Mouse (Mus musculus): ENCODE measurements at regions not wholly inside any gene's neighbourhood (a gene's known extent, or its start where the extent isn't known, plus 50 kb on each side); places are given as distances from the start of the nearest gene placed in this dataset.
A peak's percentile ranks its signal among the peaks of the same experiment; 100 is the strongest.

DNA sequence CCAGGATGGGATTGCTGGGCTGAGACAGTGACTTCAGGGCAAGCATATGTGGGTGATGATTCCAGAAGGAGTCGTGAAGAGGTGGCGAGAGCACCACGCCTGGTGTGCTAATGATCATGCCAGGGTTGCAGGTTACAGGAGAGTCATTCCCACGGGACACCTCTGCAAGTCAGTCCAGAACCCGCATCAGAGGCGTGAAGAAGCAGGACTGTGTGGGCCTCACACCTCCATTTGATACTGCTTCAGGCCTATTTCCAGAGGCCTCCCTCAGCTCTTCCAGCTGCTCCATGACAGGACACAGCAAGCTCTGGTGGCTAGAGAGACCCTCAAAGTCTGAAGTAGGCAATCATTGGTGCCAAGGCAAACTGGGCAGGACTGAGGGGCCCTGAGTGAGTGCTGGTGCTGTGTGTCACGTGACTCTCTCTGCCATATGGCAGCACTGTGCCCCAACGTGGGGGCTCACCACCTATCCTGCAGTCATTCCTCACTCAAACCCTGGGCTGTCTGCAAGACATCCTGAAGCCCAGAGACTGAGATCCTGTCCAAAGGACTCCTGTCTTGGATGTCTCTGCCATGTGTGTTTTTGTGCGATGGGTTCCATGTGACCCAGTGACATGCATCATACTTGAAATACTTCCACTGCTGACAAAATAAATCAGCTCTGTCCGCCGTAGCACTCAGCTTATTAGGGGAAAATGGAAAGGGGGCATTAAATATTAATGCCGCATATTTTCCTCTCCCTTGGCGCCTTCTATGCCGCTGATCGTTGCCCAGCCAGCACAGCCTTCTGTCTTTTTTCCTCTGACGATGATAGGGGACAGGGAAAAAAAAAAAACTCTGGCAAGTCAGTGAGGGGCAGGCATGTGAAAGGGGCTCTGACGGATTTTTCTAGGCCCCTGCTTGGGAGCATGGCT is 247.6 kb upstream of the Habp2 start:
- no peak for DNase-seq (ENCODE audit: low spot score)

DNA sequence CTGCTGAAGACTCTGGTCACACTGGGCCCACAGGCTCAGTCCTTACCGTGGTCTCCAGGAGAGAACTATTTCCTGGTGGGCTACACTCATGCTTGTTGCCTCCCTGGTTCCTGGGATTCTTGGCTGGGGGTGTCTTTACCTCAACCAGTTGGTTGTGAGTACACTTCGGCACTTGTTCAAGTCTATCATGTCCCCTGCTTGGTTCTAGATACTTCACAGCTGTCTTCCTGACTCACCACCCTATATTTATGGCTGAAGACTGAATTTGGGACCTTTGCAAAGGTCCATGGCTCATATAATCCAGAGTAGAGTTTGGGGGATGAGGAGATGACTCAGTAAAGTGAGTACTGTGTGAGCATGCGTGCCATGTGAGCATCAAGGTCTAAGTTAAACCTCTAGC is 245.0 kb upstream of the Habp2 start:
- no peak for DNase-seq (ENCODE audit: low spot score)

DNA sequence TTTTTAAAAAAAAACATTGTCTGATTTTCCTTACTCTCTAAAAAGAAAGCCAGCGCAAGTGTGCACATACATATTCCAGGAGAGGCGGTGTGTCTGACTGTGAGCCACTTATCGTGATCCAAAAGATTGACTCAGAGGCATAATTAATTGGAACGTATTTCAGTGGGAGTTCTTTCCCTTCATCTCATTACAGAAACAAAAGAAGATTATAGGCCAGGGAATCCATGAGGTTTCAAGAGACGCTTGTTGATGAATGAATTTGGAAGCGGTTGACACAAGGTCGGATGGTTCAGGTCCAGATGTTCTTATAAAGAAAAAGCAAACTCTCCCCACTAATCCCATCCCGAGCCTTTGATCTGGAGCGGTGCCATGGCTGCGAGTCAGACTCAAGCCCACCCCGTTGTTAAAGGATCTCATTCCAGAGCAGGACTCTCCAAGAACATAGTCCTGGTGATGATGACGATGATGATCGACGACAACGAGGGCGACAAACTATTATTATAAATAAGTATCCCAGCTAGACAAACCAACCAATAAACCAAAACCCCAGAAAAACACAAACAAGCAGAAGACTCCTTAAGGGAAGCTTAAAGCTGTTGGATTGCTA is 240.1 kb upstream of the Habp2 start:
- no peak for DNase-seq (ENCODE audit: low spot score)

DNA sequence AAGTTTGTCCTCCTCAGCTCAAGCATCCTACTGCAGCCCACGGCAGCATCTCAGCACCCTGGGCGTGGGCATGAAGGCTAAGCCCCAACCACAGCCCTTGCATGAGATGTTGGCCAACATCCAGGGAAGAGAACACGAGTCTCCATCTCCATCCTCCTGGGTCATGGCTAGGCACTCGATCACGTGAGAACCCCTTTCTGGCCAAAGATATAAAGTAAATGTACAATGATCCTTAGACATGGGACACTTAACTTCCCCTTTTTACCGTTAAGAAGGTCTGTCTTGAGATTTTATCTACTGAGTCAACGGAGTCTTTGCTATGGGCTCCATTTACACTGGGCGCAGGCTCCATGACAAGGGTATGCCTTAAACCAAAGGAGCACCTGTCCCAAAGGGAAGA is 232.8 kb upstream of the Habp2 start:
- DNase-seq (ENCODE audit: low spot score), result no peak

DNA sequence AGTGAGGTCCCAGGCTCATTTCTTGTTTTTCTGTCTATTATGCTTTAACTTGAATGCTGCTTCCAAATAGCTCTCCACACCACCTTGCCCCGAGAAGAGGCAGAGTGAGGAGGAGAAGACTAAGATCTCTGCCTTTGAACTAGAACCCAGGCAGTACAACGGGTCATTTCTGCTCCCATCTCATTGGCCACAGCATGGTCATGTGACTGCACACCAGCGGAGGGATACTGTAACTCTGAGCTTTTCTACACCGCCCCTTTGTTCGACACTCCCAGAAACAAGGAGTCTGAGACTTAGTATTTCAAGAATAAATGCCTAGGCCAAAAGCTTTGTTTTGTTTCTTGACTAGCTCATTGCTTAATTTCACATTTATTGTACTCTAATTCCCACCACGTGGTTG is 230.5 kb upstream of the Habp2 start:
- no peak for DNase-seq (ENCODE audit: low spot score)

DNA sequence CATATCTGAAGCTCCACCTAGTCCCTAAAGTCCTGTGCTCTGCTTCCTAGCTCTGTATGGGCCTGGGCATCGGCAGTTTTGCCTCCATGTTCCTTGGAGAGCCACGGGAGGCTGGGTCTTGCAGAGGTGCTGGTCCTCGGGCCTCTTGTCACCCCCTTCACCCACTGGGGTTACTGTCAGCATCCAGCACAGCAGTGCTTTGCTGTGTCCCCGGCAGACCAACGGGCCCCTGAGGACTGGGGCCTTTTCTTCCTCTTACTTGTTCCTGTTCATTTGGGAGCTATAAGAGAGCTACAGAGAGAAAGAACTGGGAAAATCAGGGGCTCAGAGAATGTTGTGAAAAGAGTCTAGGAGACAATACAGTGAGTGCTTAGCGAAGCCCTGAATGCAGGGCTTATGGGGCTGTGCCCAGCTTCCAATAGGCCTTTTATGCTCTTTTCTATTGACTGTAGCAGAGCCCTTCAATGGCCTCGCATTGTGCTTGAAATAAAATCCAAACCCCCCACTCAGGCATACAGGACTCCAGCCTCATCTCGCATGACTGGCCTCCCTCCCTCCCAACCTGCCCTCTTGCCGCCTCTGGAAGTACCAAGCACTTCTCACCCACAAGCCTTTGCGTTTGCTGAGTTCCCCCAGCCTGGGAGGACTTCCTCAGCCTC is 224.9 kb upstream of the Habp2 start:
- peak; percentile 14 for DNase-seq (ENCODE audit: low spot score)

DNA sequence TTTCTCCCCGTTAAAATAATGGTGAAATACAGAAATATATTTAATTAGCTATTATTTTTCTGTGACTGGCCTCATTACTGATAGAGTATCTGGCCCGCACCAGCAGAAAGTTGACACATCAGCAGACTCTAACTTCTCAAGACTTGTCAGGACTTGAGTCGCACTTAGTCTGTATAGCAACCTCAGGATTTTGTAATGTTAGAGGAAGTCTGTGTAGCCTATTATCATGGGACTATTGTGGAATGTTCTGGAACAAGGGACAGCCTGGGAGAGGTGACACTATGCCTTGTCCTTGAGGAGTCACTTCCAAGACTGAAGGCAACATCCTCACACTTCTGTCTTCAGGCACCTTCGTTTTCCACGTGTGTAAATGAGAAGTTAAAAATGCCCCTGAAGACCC is 223.8 kb upstream of the Habp2 start:
- no peak for DNase-seq (ENCODE audit: low spot score)

DNA sequence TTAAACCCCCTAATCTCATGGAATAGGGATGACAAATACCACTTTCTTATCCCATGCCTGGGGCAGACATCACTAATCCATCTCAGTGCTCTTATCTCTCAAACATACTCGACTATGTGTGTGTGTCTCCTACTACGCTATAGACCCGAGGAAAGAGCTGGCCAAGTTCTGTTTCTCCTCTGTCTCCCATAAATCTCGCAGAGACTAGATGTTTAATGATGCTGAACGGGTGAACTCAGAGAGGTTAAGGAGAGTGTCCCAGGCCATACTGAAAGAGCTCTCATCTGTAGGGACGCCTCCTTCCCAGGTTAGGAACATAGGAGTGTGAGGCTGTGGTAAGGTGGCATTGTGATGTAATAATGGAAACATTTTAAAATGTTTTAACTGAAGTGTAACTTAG is 221.2 kb upstream of the Habp2 start:
- no peak for DNase-seq (ENCODE audit: low spot score)

DNA sequence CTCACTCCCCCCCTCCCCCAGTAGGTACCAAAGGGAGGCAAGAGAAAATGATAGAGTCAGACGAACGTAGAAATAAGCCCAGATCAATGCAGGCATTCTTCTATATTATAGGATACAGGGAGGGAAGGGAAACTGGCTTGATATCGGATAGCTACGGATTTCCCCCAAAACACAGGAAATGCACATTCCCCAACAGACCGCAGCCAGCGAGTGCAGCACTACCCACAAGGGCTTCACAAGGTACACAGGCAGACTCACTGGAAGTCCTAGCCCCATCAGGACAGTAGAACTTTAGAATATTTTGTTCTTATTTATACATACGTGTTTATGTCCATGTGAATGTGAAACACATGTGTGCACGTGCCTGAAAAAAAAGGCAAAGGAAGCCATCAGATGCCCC is 218.8 kb upstream of the Habp2 start:
- no peak for DNase-seq (ENCODE audit: low spot score)

DNA sequence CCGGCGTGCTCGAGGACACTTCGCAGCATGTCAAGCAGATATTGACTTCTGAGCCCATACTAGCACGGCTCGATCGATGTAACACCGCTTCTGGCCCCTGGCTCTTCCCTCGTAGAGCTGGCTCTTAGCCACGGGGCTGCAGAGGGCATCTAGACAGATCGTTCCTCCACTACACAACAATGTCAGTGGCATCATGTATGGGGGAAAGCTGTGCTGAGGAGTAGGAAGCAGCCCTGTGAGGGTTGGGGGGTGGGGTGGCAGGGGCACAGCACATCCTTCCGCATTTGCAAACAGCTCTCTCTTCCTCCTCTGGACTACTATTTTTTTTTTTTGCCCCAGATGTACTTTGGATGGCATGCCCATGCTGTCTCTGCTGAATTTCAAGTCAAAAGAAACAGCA is 218.1 kb upstream of the Habp2 start:
- no peak for DNase-seq (ENCODE audit: low spot score)

DNA sequence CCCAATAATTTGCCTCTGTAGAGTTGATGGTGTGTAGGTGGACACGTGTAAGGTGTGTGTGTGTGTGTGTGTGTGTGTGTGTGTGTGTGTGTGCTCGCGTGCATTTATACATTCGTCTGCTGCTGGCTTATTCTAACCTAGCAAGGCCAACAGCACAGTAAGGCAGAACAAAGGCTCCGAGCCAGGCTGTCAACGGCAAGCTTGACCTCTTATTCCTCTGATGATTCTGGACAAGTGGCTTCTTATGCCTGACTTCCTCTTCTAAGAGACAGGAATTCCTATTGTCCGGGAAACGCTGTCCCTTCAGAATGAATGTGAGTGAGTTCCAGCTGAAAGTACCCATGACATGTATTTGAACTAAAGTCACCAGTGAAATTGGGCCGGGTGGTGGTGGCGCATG is 217.7 kb upstream of the Habp2 start:
- DNase-seq (ENCODE audit: low spot score), result no peak

DNA sequence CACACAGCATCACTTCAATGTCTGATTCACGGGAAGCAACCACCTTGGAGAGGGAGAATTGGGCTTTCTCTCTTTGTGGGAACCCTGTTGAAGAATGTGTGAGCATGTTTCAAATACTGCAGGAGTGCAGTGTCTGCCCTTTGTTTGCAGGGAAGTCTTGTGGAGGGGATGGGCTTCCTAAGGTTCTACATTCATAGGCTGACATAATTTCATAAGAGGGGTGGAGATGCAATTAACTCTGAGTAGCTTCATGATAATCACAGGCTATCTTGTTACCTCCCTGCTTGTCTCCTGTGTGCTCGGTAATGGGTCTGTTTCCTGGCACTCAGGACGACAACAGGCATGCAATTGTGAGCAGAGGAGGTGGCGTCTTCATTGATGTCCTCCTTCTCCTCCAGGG is 215.6 kb upstream of the Habp2 start:
- DNase-seq (ENCODE audit: low spot score), result no peak

DNA sequence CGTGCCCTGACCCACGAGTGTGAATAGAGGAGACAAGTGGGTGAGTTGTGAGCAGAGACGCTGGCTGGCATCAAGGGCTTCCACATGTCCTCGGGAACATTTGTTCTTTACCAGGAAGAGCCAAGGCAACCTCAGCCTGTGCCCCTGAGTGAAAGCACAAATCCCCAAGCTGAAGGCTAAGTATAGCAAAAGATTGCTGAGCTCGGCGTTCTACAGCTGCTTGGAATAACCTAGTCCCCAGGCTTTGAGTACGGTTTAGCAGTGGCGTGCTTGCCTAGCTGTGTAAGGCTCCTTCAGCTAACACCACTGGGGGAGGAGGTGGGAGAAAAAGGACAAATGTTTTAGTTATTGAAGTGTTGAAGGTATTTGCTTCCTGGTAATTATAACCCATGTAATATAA is 210.8 kb upstream of the Habp2 start:
- no peak for DNase-seq (ENCODE audit: low spot score)

DNA sequence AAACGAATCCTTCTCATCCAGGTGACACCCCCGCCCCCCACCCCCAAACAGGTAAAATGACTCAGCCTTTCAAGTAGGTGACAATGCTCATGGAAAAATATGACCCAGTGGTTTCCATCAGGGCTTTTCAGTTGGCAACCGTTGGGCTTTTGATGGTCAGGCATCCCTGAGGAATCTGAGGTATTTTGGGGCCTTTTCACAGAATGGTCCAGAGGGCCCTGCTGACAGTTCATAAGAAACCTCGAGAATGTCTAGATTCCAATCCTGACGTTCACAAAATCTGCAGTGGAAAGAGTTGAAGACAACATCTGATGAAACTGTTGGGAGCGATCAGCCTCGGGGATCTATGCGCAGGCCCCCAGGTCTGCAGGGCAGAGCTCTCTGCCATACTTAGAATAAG is 209.4 kb upstream of the Habp2 start:
- DNase-seq (ENCODE audit: low spot score), result no peak

DNA sequence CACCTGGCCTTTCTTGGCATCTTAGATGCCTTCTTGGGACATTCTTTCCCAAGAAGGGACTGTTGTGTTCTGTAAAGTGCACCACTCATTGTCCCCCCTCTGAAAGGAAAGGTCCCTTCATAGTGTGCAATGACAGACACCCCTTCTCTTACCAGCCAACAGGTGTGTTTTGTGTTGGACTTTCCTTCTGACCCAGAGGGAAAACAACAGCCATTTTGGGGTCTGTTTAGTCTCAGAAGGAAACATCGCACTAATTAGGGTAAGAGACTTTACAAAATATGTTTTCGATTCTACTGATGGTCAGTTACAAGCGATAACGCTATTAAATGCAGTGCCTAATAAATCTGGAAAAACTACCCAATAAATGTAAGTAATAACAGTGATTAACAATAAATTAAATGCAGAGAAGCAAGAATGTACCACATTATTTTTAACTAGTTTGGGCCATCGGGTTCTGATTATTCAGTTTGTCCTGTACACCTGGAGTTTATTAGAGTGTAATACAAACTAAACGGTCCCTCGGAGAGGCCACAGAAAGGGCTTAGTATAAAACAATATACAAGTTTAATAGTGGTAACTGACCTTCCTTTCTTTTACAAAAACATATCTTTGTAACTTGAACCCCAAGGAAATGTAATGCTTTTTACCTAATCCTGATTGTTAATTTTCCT is 200.4 kb upstream of the Habp2 start:
- no peak for DNase-seq (ENCODE audit: low spot score)

DNA sequence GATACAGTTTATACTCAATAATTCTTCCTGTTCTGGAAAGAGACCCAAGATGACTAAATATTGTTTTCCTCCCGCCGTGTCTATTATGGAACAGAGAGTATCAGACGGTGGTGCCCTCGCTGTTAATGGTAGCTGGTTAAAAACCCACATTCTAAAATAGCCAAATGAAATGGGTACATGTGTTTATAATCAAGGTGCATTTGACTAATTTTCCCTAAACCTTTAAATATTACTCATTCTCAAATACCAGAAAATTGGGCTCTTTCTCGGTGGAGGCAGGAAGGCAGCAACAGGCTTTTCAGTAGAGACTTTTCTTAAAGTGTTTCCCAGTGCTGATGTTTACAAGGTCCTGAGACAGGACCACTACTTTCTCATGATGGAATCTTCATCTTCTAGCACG is 199.8 kb upstream of the Habp2 start:
- DNase-seq (ENCODE audit: low spot score), result no peak

DNA sequence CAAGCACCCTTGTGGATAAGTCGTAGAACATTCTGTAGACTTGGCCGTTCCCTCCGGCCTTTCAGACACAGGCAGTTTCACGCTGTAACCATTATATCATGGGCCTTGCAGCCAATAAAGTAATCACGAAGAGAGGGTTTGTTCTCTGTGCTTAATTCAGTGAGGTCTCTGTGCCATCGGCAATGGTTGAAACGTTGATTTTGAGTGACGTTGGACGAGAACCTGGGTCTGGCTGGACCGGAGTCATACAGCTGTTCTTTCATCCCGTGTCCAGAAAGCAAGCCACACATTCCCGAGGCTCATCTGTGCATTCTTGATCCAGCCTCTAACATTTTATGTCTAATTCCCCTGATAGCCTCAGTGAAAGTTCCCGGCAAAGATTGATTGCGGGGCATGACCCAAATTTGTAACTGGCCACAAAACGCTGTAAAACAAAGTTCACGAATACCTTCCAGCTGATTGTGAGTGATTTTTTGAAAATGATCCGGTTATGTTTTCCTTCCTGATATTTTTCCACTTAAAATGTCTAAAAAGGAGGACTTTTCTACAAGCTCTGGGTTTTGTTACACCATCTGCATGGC is 197.1 kb upstream of the Habp2 start:
- no peak for DNase-seq (ENCODE audit: low spot score)

DNA sequence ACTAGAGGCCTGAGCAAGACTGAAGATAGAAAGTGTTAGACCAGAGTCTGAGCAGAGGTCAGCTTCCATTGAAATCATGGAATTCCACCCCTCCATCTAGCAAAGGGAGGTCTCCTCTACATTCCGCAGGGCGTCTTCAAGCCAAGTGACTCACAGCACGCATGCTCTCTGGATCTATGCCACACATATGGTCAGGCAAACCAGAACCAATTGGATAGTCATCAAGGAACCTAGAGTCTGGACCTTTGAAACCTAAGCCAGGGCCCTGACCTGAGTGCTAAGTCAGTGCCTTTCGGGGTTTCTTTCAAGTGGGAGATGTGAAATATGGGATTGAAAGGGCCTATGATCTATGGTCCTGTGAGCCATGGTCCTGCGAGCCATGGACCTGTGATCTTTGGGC is 195.4 kb upstream of the Habp2 start:
- no peak for DNase-seq (ENCODE audit: low spot score)

DNA sequence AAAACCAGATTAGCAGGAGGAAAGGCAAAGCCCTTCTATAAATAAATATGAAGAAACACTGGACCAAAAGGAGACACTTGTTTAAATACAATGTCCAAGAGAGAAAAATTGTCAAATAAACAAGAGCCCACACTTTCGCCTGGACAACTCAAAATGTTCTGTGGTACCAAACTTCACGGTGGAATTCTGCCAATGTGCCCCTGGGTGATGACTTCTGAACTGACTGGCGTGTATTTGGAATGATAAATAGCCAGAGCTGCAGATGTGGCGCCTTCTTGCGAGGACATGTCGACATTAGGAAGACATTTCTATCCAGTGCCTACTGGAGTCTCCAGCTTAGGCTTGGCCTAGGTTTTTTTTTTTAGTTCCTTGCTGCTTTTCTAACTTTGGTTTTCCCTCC is 191.1 kb upstream of the Habp2 start:
- DNase-seq (ENCODE audit: low spot score), result no peak

DNA sequence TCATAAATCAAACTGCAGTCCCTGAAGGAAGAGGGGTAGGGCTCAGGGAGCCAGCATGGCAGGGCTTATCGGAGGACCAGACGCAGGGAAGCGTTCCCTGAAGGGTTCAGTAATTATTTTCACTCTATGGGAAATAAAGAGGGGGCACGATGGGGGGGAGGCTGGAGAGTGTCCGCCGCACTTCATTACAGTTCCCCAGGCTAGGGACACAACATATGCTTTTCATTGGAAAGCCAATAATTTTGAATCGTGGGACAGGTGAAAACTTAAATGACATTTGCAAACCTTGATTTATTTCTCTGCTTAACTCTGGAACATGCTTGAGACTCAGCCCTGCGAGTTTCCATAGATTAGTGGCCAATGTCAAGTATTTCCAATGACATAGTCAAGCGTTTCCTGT is 187.2 kb upstream of the Habp2 start:
- DNase-seq (ENCODE audit: low spot score), result no peak

DNA sequence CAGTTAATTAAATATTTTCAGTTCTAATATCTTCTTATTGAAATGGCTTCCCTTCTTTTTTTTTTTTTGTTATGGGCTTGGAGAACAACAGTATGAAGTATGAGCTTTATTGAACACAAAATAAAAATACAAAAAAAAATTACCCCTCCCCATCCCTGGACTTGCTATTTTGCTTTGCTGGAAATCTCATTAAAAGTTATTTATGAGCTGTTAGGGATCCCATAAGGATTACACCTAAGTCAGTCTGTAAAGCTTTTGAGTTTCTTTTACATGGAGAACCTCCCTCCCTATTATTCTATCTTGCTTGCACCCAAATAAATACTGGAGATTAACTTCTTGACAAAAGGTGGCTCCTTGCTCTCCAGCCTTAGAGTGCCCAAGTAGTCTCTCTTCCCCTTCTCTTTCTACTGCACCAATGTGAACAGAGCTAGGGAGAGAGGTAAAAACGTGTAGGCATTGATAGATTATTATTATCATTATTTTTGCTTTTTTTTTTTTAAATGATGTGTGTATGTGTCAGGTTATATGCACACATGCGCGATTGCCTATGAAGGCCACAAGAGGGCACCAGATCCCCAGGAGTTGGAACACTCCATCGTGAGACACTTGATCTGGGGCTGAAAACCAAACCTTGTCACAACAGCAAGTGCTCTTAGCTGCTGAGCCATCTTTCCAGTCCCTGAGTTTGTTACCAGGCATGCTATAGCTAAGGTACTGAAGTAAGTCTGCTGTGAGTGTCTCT is 186.6 kb upstream of the Habp2 start:
- no peak for DNase-seq (ENCODE audit: low spot score)

Data from layer of hippocampus, adult 11-12 months (tissue).